Mouse (Mus musculus) MEL (cell line): ENCODE results near the gene Prkag2. TPM values are rescaled to one million over a fixed set of nuclear protein-coding genes. Genes with fewer than 3 reads are reported as not detected.

Experiments
- DNase-seq: peaks from one replicate; pipeline ENCODE4 v3.0.0; 2011; ENCODE audit warnings: low read depth, low spot score
- H3K27ac ChIP-seq: 2 replicates; pipeline ENCODE4 v1.5.1; 2012; ENCODE audit warnings: low read depth, mild to moderate bottlenecking, control low read depth, low read length, moderate library complexity; ENCODE audit not compliant: control insufficient read depth
- H3K27me3 ChIP-seq, 2 experiments: fragments of 150-350 bp in 1 of 2; sonication (generic) in 1 of 2; 2 replicates each; pipeline ENCODE4 v1.6.1; 2012; ENCODE audit warnings: low read length in 2 of 2, mild to moderate bottlenecking in 2 of 2, improper control_type of control experiment in 1 of 2, moderate library complexity in 1 of 2; ENCODE audit not compliant: insufficient read depth in 2 of 2, control insufficient read depth in 1 of 2
- H3K36me3 ChIP-seq, 2 experiments: 2 replicates each; pipeline ENCODE4 v1.6.1; 2012 to 2014; ENCODE audit warnings: low read length in 2 of 2, improper control_type of control experiment in 1 of 2, inconsistent platforms in 1 of 2, mild to moderate bottlenecking in 1 of 2; ENCODE audit not compliant: insufficient read depth in 2 of 2, control insufficient read depth in 1 of 2
- H3K4me1 ChIP-seq, 2 experiments: fragments of 150-350 bp in 1 of 2; sonication (generic) in 1 of 2; 2 replicates each; pipeline ENCODE4 v1.6.1; 2012; ENCODE audit warnings: low read length in 2 of 2, improper control_type of control experiment in 1 of 2, mild to moderate bottlenecking in 1 of 2; ENCODE audit not compliant: insufficient read depth in 2 of 2, control insufficient read depth in 1 of 2
- H3K4me3 ChIP-seq, 2 experiments: fragments of 150-350 bp in 1 of 2; sonication (generic) in 1 of 2; 2 replicates each; pipeline ENCODE4 v1.5.1; 2012; ENCODE audit warnings: low read depth in 2 of 2, low read length in 2 of 2, mild to moderate bottlenecking in 2 of 2, moderate library complexity in 2 of 2, control low read depth in 1 of 2, improper control_type of control experiment in 1 of 2; ENCODE audit not compliant: control insufficient read depth in 1 of 2, insufficient read depth in 1 of 2
- H3K79me2 ChIP-seq: 2 replicates; pipeline ENCODE4 v1.6.1; 2012; ENCODE audit warnings: mild to moderate bottlenecking, low read length, moderate library complexity; ENCODE audit not compliant: control insufficient read depth, poor library complexity, insufficient read depth
- H3K9ac ChIP-seq: 2 replicates; pipeline ENCODE4 v1.6.1; 2012; ENCODE audit warnings: low read depth, mild to moderate bottlenecking, control low read depth, low read length, moderate library complexity; ENCODE audit not compliant: control insufficient read depth, poor library complexity, severe bottlenecking
- H3K9me3 ChIP-seq: fragments of 150-350 bp; sonication (generic); replicated peaks from 2 replicates; pipeline ENCODE4 v1.6.1; 2012; ENCODE audit warnings: mild to moderate bottlenecking, low read length, improper control_type of control experiment, moderate library complexity; ENCODE audit not compliant: insufficient read depth
- BHLHE40 ChIP-seq: IDR thresholded peaks from 2 replicates; pipeline ENCODE4 v1.6.1; 2012; ENCODE audit warnings: low read depth, mild to moderate bottlenecking, inconsistent platforms, low read length, improper control_type of control experiment, borderline replicate concordance
- CTCF ChIP-seq, 3 experiments: IDR thresholded peaks in 2 of 3; conservative IDR thresholded peaks in 1 of 3; 2 replicates each; pipeline ENCODE4 v1.5.1; 2011 to 2012; ENCODE audit warnings: low read length in 3 of 3, low read depth in 2 of 3, mild to moderate bottlenecking in 2 of 3, improper control_type of control experiment in 1 of 3, inconsistent platforms in 1 of 3, mixed read lengths in 1 of 3, moderate library complexity in 1 of 3; ENCODE audit not compliant: control insufficient read depth in 1 of 3, insufficient read depth in 1 of 3, poor library complexity in 1 of 3, severe bottlenecking in 1 of 3
- E2F4 ChIP-seq: IDR thresholded peaks from 2 replicates; pipeline ENCODE4 v1.6.1; 2011; ENCODE audit warnings: low read depth, low read length, improper control_type of control experiment, borderline replicate concordance
- ELF1 ChIP-seq: IDR thresholded peaks from 2 replicates; pipeline ENCODE4 v1.6.1; 2014; ENCODE audit warnings: low read depth, mild to moderate bottlenecking, inconsistent platforms, low read length, improper control_type of control experiment, moderate library complexity
- EP300 ChIP-seq, 2 experiments: IDR thresholded peaks; 2 replicates each; pipeline ENCODE4 v1.6.1; 2011; ENCODE audit warnings: improper control_type of control experiment in 2 of 2, low read length in 2 of 2, low read depth in 1 of 2, mild to moderate bottlenecking in 1 of 2
- ETS1 ChIP-seq: IDR thresholded peaks from 2 replicates; pipeline ENCODE4 v1.6.1; 2012; ENCODE audit warnings: low read depth, mild to moderate bottlenecking, inconsistent platforms, low read length, improper control_type of control experiment, moderate library complexity
- GATA1 ChIP-seq: IDR thresholded peaks from 2 replicates; pipeline ENCODE4 v1.6.1; 2011; ENCODE audit warnings: low read depth, low read length, improper control_type of control experiment
- JUND ChIP-seq: IDR thresholded peaks from 2 replicates; pipeline ENCODE4 v1.6.1; 2011; ENCODE audit warnings: low read depth, mild to moderate bottlenecking, improper control_type of control experiment, low read length
- MAFK ChIP-seq: IDR thresholded peaks from 2 replicates; pipeline ENCODE4 v1.6.1; 2011; ENCODE audit warnings: low read depth, mild to moderate bottlenecking, low read length, improper control_type of control experiment, borderline replicate concordance
- MAX ChIP-seq: IDR thresholded peaks from 2 replicates; pipeline ENCODE4 v1.6.1; 2011; ENCODE audit warnings: low read length, improper control_type of control experiment
- MAZ ChIP-seq: IDR thresholded peaks from 2 replicates; pipeline ENCODE4 v1.6.1; 2012; ENCODE audit warnings: low read depth, mild to moderate bottlenecking, inconsistent platforms, low read length, improper control_type of control experiment
- MEF2A ChIP-seq: IDR thresholded peaks from 2 replicates; pipeline ENCODE4 v1.6.1; 2014; ENCODE audit warnings: low read depth, mild to moderate bottlenecking, inconsistent platforms, low read length, improper control_type of control experiment; ENCODE audit not compliant: poor library complexity, insufficient replicate concordance, severe bottlenecking; ENCODE audit errors: extremely low read depth
- MXI1 ChIP-seq: IDR thresholded peaks from 2 replicates; pipeline ENCODE4 v1.6.1; 2011; ENCODE audit warnings: mild to moderate bottlenecking, low read depth, low read length, improper control_type of control experiment
- NELFE ChIP-seq: IDR thresholded peaks from 2 replicates; pipeline ENCODE4 v1.6.1; 2011; ENCODE audit warnings: low read depth, low read length, improper control_type of control experiment
- POLR2A ChIP-seq, 2 experiments: IDR thresholded peaks; 2 replicates each; pipeline ENCODE4 v1.6.1; 2011 to 2012; ENCODE audit warnings: low read length in 2 of 2, mild to moderate bottlenecking in 2 of 2, control low read depth in 1 of 2, improper control_type of control experiment in 1 of 2, low read depth in 1 of 2, moderate library complexity in 1 of 2; ENCODE audit not compliant: control insufficient read depth in 1 of 2, insufficient read depth in 1 of 2, poor library complexity in 1 of 2
- RAD21 ChIP-seq: IDR thresholded peaks from 2 replicates; pipeline ENCODE4 v1.6.1; 2011; ENCODE audit warnings: mild to moderate bottlenecking, low read depth, low read length, improper control_type of control experiment
- SIN3A ChIP-seq: IDR thresholded peaks from 2 replicates; pipeline ENCODE4 v1.6.1; 2012; ENCODE audit warnings: low read length, improper control_type of control experiment, inconsistent platforms
- TAL1 ChIP-seq: IDR thresholded peaks from 2 replicates; pipeline ENCODE4 v1.6.1; 2012; ENCODE audit warnings: mild to moderate bottlenecking, inconsistent platforms, low read length, moderate library complexity, mixed read lengths
- TBP ChIP-seq: IDR thresholded peaks from 2 replicates; pipeline ENCODE4 v1.8.0; 2011; ENCODE audit warnings: low read depth, low read length, improper control_type of control experiment
- TCF12 ChIP-seq: IDR thresholded peaks from 2 replicates; pipeline ENCODE4 v1.6.1; 2014; ENCODE audit warnings: low read depth, mild to moderate bottlenecking, inconsistent platforms, low read length, improper control_type of control experiment, moderate library complexity
- UBTF ChIP-seq: IDR thresholded peaks from 2 replicates; pipeline ENCODE4 v1.6.1; 2012; ENCODE audit warnings: low read depth, mild to moderate bottlenecking, inconsistent platforms, low read length, improper control_type of control experiment, moderate library complexity, borderline replicate concordance; ENCODE audit not compliant: insufficient read depth
- USF1 ChIP-seq: IDR thresholded peaks from 2 replicates; pipeline ENCODE4 v1.6.1; 2014; ENCODE audit warnings: low read depth, mild to moderate bottlenecking, inconsistent platforms, low read length, improper control_type of control experiment, moderate library complexity
- ZC3H11A ChIP-seq: IDR thresholded peaks from 2 replicates; pipeline ENCODE4 v1.6.1; 2012; ENCODE audit warnings: low read depth, mild to moderate bottlenecking, inconsistent platforms, low read length, improper control_type of control experiment
- polyA plus RNA-seq, 2 experiments: library from polyadenylated mRNA; stranded (reverse) in 1 of 2; unstranded in 1 of 2; fragments of >175 nt in 1 of 2; fragments of >200 nt in 1 of 2; gene quantifications; 2 replicates each; pipeline versions ENCODE4 v1.2.1 to v1.2.4; 2012; ENCODE audit warnings: low replicate concordance in 2 of 2, low read depth in 1 of 2; ENCODE audit not compliant: insufficient read length in 2 of 2, insufficient read depth in 1 of 2, missing spikeins in 1 of 2
- total RNA-seq: library from RNA; depleted of rRNA; stranded (reverse); fragments of 300-350 nt; gene quantifications from 2 replicates; pipeline ENCODE4 v1.2.3, GENCODE M21; 2012

The Prkag2 gene
- total and polyA plus RNA-seq, 3 experiments = 8.0 to 27.9 TPM; not detected in 1

DNA sequence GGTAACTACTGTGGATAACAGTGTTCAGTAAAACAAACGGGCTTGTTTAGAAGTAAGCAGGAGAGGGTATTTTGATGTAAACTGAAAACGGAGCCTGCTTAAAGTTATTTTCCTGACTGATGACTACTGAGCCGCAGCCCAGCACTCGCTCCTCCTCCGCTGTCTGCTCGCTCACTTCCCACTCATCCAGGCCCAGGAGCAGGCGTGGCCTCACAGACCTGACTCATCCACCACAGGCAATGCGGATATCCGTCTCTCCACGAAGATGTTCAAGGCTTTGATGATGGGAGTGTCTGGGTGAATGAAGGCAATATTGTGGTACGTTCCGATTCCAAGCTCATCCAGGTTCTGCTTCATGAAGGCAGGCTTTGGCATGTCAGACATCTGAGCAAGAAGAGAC is 229.2 kb downstream of the Prkag2 start (continued):
- TF ChIP-seq MEF2A (no peak), MAX (peak; percentile 48; the same call in 1 of the 2 replicates), ZC3H11A (no peak)

DNA sequence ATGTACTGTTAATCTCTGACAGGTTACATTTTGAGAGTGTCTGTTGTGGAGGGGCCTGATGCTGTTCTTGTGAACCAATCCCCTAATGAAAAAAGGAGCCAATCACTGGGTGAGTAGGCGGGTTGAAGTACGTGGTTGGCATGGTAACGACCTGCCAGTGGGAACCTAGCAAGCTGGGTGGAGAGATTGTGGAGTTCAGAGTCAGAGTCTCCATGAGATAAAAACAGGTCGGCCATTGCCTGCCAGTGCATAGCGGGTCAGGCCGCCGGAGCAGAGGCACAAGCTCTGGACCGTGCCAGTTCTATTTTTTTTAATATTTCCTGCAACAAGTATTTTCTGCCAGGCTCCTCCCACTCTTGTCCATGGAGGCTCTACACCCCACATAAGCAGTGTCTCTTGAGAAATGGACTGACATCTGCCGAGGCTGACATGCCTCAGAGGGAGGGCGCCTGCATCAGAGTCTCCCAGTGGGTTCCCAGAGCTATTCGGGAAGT is 230.6 kb downstream of the Prkag2 start:
- peak overlapping the region; percentile 83 for H3K27ac ChIP-seq
- DNase-seq = peak; percentile 96

GRCm38 (mm10) chr5:24863804-24864203 is 236.6 kb downstream of the Prkag2 start:
- peak; percentile 51 for DNase-seq
- H3K4me3 ChIP-seq = no peak overlapping the region
- H3K4me1 ChIP-seq = peaks cover 8 to 22% of the 10 kb centered on the region in 2 experiments
- no peak overlapping the region for H3K9ac ChIP-seq
- peaks cover 0 to 15% of the 10 kb centered on the region in 2 experiments; a peak in 2 of 4 replicates for H3K36me3 ChIP-seq
- no peaks in the 10 kb centered on the region for H3K9me3 ChIP-seq
- H3K27ac ChIP-seq = no peak overlapping the region
- H3K27me3 ChIP-seq = no peaks in the 10 kb centered on the region
- no peaks in the 10 kb centered on the region for H3K79me2 ChIP-seq
- no peak for TF ChIP-seq ETS1

More for the DNA sequence above, 230.6 kb downstream of the Prkag2 start:
- Histone ChIP-seq H3K36me3 (peaks cover 0 to 11% of the 10 kb centered on the region in 2 experiments; a peak in 2 of 4 replicates), H3K79me2 (no peaks in the 10 kb centered on the region; the same call in 1 of the 2 replicates), H3K4me3 (peak overlapping the region; percentile 61 to 64)
- TF ChIP-seq MAFK = no peak
- TF ChIP-seq ZC3H11A = no peak
- TF ChIP-seq ETS1 = peak; percentile 59
- peak; percentile 55 for TF ChIP-seq SIN3A
- no peak for TF ChIP-seq CTCF (IDR thresholded peaks at IDR 0.05 in 2 of 3, conservative IDR thresholded peaks at IDR 0.05 in 1 of 3; ENCODE audit: control insufficient read depth in 1 of 3, insufficient read depth in 1 of 3, low read depth in 2 of 3, low read length in 3 of 3, poor library complexity in 1 of 3, severe bottlenecking in 1 of 3)
- TF ChIP-seq E2F4 = no peak
- no peak for TF ChIP-seq ELF1
- no peak for TF ChIP-seq JUND
- peak; percentile 61 for TF ChIP-seq NELFE
- peak; percentile 33; the same call in 1 of the 2 replicates for TF ChIP-seq MAZ
- peak; percentile 64 to 70; a peak in 3 of 4 replicates for TF ChIP-seq POLR2A (IDR thresholded peaks at IDR 0.05; ENCODE audit: control insufficient read depth in 1 of 2, insufficient read depth in 1 of 2, low read depth in 1 of 2, low read length in 2 of 2, poor library complexity in 1 of 2)
- TF ChIP-seq MXI1 = peak; percentile 63
- TF ChIP-seq TCF12 = peak; percentile 77
- TF ChIP-seq UBTF = no peak
- peak; percentile 81 for TF ChIP-seq GATA1
- no peak for TF ChIP-seq BHLHE40
- no peak for TF ChIP-seq USF1
- peak; percentile 68; the same call in 1 of the 2 replicates for TF ChIP-seq TBP
- no peak for TF ChIP-seq RAD21
- TF ChIP-seq EP300 (IDR thresholded peaks at IDR 0.05; ENCODE audit: low read depth in 1 of 2, low read length in 2 of 2) = peak; percentile 43 to 66; a peak in 2 of 4 replicates
- TF ChIP-seq TAL1 = peak; percentile 88
- TF ChIP-seq, all 39 proteins: peak for 11
- H3K9me3 ChIP-seq = no peaks in the 10 kb centered on the region
- peaks cover 9 to 13% of the 10 kb centered on the region in 2 experiments; a peak in 3 of 4 replicates for H3K4me1 ChIP-seq
- peak overlapping the region; percentile 70 for H3K9ac ChIP-seq
- H3K27me3 ChIP-seq = no peaks in the 10 kb centered on the region
